Mouse (Mus musculus) MN1 (cell line): ENCODE data around the gene Olfr1030.
"Not testable (repeated sequence)": the region's sequence is repeated elsewhere in the genome, so short reads cannot be mapped to it uniquely, and the experiment has no call there.

Source experiments
- DNase-seq: peaks from one replicate; pipeline ENCODE4 v3.0.0-alpha.2; 2016; ENCODE audit warnings: low spot score

Olfr1030 gene

GRCm38 (mm10) chr2:85978976-85979375 lies at the start of gene Olfr1030:
TSS of gene Olfr1030 (plus strand) at chr2:85979276.
- DNase-seq: no peak

- DNase-seq: no peak
Measured at GRCm38 (mm10) chr2:85950137-85950536, 28.9 kb upstream of the Olfr1030 start, which contains the start of gene Olfr1028. TSS of gene Olfr1028 (plus strand) at chr2:85950437.

- no peak for DNase-seq
Measured at GRCm38 (mm10) chr2:85973595-85973994, 5.5 kb upstream of the Olfr1030 start, which contains the start of gene Olfr1029. TSS of gene Olfr1029 (plus strand) at chr2:85973895.

- no peak for DNase-seq
Measured at GRCm38 (mm10) chr2:85990004-85990403, 10.9 kb downstream of the Olfr1030 start, which contains the start of gene Olfr1031. TSS of gene Olfr1031 (plus strand) at chr2:85990304.

- no peak for DNase-seq
Measured at GRCm38 (mm10) chr2:86005240-86005639, 26.2 kb downstream of the Olfr1030 start, which contains the start of gene Olfr1032. TSS of gene Olfr1032 (plus strand) at chr2:86005540.

GRCm38 (mm10) chr2:86020406-86020805 lies 41.3 kb downstream of the Olfr1030 start, which contains the start of gene Olfr1033:
TSS of gene Olfr1033 (plus strand) at chr2:86020633.
- not testable (repeated sequence) for DNase-seq

- not testable (repeated sequence) for DNase-seq
Measured at GRCm38 (mm10) chr2:86021518-86021917, 42.4 kb downstream of the Olfr1030 start.
